Mouse (Mus musculus) myocyte (in vitro differentiated cells): ENCODE data around the gene Sgta.

Source experiments
- MAX ChIP-seq: IDR thresholded peaks from one replicate; pipeline ENCODE4 v1.6.1; 2011; ENCODE audit warnings: low read depth, mild to moderate bottlenecking, control low read depth
- POLR2A ChIP-seq: IDR thresholded peaks from one replicate; pipeline ENCODE4 v1.6.1; 2011; ENCODE audit warnings: low read depth, mild to moderate bottlenecking, control low read depth, moderate library complexity; ENCODE audit not compliant: insufficient read length

DNA sequence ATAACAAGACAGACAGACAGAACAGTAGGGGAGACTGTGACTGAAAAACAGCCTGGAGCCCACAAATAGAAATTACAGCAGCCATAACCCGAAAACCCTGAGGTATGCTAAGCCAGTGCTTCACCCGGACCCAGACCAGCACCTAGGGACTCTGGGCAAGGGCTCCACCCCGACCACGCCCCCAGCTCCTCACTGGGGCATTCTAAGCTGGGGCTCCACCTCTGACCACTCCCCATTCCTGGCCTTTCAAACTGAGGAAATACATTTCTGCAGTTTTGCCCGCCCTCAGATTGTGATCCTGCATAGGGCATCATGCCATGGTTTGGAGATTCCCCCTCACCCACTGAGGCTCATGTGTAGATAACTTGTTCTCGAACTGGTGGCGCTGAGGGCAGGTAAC, 52.7 kb downstream of the Sgta start:
- no peak for TF ChIP-seq POLR2A
- no peak for TF ChIP-seq MAX
